Mouse (Mus musculus): ENCODE data around the gene Rab3il1. TPM values are rescaled to one million over a fixed set of nuclear protein-coding genes. Genes with fewer than 3 reads are reported as not detected.

The Rab3il1 gene
- polyA plus RNA-seq, 1 experiment from 2014 or later: 26.2 TPM

DNA sequence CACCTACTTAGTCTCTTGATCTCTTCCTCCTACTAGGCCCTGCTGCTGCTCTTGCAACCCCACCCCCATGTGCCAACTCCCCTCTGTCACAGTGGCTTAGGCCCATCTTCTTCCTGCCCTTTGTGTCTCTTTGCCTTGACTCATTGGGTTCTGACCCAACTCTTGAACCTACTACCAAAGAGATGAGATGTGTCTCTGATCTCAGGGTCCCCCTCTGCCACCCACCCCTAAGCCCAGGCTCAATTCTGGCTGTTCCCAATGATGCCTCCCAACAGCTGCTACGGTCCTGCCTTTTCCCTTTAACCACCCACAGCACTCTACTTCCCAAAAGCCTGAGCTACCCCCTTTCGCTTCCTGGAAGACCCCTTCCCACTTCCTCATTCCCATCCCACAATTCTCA, 20.5 kb downstream of the Rab3il1 start:
- 0 out of 2 replicates have a peak, but pooled peaks cover 7% of the 10 kb centered on the region for H3K27me3 ChIP-seq
- 77% methylated on average over 2 of the region's 2 CpGs for WGBS
- H3K27ac ChIP-seq (replicated peaks): no peak overlapping the region
- H3K9me3 ChIP-seq: no peaks in the 10 kb centered on the region
- no peaks in the 10 kb centered on the region for H3K36me3 ChIP-seq
- no peak overlapping the region for H3K4me3 ChIP-seq
- no peak for ATAC-seq (ENCODE audit: low read depth)
- peaks cover 37% of the 10 kb centered on the region for H3K4me1 ChIP-seq (replicated peaks)
- no peak overlapping the region for H3K9ac ChIP-seq
- no peak overlapping the region for H3K4me2 ChIP-seq

DNA sequence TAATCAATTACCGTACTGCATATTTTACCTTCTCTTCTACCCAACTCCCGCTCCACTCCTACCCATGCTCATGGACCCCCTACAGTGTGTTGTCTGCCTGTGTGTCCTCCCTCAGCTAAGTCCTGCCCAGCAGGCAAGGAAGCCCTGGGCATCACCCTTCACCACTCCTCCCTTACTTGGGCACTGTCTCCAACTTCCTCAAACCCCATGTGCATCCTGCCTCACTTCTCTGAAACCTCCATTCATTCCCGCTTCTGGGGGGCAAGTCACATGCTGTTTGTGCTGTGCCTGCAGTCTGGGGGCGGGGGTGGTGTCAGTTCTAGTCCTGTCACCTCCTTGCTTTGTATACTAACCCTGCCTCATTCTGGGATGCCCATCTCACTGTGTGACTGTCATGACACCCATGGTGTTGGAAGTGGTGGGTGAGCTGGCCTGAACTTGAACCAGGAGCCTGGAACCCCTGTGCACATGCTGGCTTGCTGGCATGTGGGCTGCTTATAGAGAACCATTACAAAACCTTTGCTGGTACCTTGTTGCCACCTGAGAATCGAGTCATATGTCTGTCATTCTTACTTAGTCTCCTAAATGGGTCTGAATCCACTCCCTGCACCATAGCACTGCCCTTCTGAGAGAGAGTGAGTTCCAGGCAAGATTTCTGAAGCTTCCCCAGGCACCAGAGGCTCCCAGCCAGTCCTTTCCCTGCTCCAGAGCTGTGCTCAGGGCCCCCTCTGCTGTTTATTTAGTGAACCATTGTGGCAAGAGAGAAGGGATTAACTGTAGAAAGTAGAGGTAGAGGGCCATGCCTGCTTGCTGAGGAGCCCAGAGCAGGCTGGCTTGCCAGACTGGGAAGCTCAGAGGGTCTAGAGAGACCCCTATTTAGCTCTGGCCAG, 21.2 kb downstream of the Rab3il1 start:
- Histone ChIP-seq H3K4me2 (no peak overlapping the region), H3K27ac (replicated peaks) (peak overlapping the region; percentile 61), H3K27me3 (0 out of 2 replicates have a peak, but pooled peaks cover 7% of the 10 kb centered on the region), H3K4me3 (no peak overlapping the region), H3K4me1 (replicated peaks) (peaks cover 34% of the 10 kb centered on the region), H3K36me3 (no peaks in the 10 kb centered on the region), H3K9ac (peak overlapping the region; percentile 22; the same call in 1 of the 2 replicates), H3K9me3 (no peaks in the 10 kb centered on the region)
- no peak for ATAC-seq (ENCODE audit: low read depth)
- WGBS: 70% methylated on average over 5 of the region's 5 CpGs

DNA sequence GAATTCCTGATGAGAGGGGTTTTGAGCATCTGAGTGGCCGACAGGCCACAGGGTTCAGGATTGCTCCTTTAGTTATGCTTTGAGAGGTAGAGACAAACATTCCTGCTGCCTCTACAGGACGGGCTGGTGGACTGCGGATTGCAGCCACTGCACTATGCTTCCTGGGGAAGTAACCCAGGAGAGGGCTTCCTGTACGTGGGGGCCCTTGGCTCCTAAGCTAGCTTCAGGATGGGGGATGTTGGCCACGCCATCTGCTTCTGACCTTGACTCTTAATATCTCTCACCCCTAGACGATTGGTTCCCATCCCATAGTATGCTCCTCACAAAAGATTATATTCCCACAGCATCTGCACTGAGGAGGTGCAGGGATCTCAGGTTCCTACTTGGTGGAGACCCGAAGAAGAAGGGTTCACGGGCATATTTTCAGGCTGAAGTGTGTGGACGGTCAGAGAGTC, 21.9 kb downstream of the Rab3il1 start:
- 69% methylated on average over 9 of the region's 9 CpGs for WGBS

DNA sequence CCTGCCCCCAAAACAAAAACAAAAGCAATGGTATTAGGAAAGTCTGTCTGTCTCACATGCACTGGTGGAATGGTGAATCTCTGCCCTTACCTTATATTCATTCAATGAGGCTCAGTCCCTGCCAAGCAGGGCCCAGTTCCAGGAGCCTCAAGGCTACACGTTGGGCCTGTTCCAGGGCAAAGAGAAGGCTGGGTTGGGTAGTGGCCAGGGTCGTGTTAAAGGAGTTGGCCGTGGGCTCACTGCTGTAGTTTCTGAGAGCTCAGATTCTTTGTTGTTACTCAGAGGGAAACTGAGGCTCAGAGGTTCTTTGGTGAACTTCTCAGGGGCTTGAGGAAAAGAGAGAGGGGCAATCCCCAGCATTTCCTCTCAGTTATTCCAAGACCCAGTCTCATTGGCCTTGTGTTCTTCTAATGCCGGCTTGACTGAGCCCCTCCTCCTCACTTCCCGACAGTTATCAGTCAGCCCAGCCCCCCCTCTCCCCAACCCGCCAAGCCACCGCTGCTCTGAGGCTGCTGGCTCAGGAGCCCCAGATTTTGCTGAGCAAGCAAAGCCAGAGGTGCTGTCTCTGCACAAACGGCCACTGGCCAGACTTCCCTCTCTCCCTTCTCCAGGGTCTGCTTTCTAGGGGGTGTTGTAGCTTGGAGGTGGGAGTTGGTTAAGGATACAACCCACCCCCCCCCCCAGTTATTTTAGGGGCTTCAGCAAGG, 23.9 kb downstream of the Rab3il1 start:
- H3K9me3 ChIP-seq: no peaks in the 10 kb centered on the region
- H3K27me3 ChIP-seq: no peaks in the 10 kb centered on the region
- no peak overlapping the region for H3K9ac ChIP-seq
- 0 out of 2 replicates have a peak, but pooled peaks cover 7% of the 10 kb centered on the region for H3K36me3 ChIP-seq
- H3K4me1 ChIP-seq (replicated peaks): peaks cover 17% of the 10 kb centered on the region
- WGBS: 26% methylated on average over 8 of the region's 8 CpGs
- peak overlapping the region; percentile 54 for H3K27ac ChIP-seq (replicated peaks)
- 0 out of 2 replicates have a peak overlapping the region, but pooled peaks have one; percentile 16 for H3K4me2 ChIP-seq
- ATAC-seq (ENCODE audit: low read depth): 0 out of 2 replicates have a peak, but pooled peaks have one; percentile 55
- H3K4me3 ChIP-seq: no peak overlapping the region

More for the DNA sequence above, 21.9 kb downstream of the Rab3il1 start:
- Histone ChIP-seq H3K4me2 (no peak overlapping the region), H3K36me3 (0 out of 2 replicates have a peak, but pooled peaks cover 2% of the 10 kb centered on the region), H3K27me3 (0 out of 2 replicates have a peak, but pooled peaks cover 7% of the 10 kb centered on the region), H3K9me3 (no peaks in the 10 kb centered on the region), H3K4me3 (no peak overlapping the region), H3K9ac (peak overlapping the region; percentile 22; the same call in 1 of the 2 replicates), H3K4me1 (replicated peaks) (peaks cover 31% of the 10 kb centered on the region), H3K27ac (replicated peaks) (peak overlapping the region; percentile 61; the same call in 1 of the 2 replicates)
- ATAC-seq (ENCODE audit: low read depth): no peak

DNA sequence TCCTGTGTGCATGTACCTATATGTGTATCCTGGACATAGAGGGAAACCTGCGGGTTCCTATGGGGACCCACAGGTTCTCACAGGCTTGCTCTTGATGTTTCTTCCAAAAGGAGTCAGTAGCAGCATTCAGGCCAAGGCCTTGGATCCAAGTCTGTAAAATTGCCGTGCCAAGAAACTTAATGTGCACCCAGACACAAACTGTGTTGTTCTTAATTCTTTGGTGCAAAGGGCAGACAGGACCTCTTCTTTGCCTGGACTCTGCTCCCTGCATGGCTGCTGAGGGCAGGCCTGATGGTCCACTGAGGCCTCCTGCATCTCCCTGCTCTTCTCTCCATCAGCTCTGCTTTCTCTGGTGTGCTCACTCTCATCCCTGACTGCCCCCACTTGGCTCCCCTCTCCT, 28.3 kb downstream of the Rab3il1 start:
- no peaks in the 10 kb centered on the region for H3K9me3 ChIP-seq
- 0 out of 2 replicates have a peak, but pooled peaks cover 7% of the 10 kb centered on the region for H3K36me3 ChIP-seq
- no peak overlapping the region for H3K9ac ChIP-seq
- H3K27me3 ChIP-seq: no peaks in the 10 kb centered on the region
- H3K27ac ChIP-seq (replicated peaks): no peak overlapping the region
- no peak for ATAC-seq (ENCODE audit: low read depth)
- H3K4me1 ChIP-seq (replicated peaks): peaks cover 12% of the 10 kb centered on the region
- H3K4me2 ChIP-seq: no peak overlapping the region
- H3K4me3 ChIP-seq: no peak overlapping the region
- WGBS: 88% methylated on average over 2 of the region's 2 CpGs

DNA sequence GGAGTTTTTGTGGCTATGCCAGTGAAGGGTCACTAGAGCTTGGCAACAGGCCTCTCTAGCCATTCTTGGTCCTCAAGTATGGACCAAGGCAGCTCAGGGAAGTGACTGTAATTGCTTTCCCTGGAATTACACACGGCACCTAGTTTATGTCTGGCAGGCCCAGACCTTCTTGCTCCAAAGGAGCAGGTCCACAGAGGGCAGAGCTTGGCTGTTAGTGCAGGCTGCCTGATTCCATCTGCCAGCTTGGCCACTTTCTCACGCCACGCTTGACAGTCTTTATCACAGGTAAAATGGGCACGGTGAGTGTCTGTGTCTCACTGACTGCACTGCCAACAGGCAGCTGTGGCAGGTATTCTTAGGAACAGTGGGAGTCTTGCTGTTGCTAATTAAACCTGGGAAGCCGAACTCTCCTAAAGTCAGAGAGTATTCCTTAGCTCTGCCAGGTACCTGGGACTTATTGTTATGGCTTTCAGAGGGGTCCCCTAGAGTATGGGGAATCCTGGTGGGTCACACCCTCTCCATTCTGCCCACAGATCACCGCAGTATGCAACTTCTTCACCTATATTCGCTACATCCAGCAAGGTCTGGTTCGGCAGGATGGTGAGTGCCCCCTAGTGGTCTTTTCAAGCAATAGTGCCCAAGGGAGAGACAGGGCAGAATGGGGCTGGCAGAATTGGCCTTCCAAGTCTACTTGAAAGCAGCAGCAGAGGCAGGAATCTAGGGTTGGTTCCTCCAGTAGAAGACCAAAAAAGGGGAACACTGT, 31.9 kb downstream of the Rab3il1 start:
- 44% methylated on average over 8 of the region's 8 CpGs for WGBS
- no peak overlapping the region for H3K4me2 ChIP-seq
- H3K9me3 ChIP-seq: no peaks in the 10 kb centered on the region
- no peak overlapping the region for H3K27ac ChIP-seq (replicated peaks)
- H3K27me3 ChIP-seq: no peaks in the 10 kb centered on the region
- 0 out of 2 replicates have a peak, but pooled peaks cover 4% of the 10 kb centered on the region for H3K36me3 ChIP-seq
- H3K4me1 ChIP-seq (replicated peaks): 0 out of 2 replicates have a peak, but pooled peaks cover 3% of the 10 kb centered on the region
- ATAC-seq (ENCODE audit: low read depth): peak; percentile 60; the same call in 1 of the 2 replicates
- no peak overlapping the region for H3K4me3 ChIP-seq
- H3K9ac ChIP-seq: no peak overlapping the region

DNA sequence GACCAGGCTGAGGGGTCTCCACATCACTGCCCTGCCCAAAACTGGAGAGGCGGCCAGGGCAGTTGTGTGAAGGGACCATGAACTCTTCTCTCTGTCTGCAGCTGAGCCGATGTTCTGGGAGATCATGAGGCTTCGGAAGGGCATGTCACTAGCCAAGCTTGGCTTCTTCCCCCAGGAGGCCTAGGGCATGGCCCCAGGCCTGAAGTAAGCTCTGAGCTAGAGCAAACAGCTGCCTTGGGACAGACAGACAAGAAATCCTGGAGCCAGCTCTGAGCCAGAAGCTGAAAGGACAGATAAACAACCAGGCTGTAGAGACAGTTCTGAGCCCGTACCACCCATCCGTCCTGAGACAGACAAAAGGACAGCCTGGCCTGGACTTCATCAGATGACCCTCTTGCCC, 32.9 kb downstream of the Rab3il1 start:
- Histone ChIP-seq H3K9ac (no peak overlapping the region), H3K27me3 (no peaks in the 10 kb centered on the region), H3K4me3 (no peak overlapping the region), H3K27ac (replicated peaks) (no peak overlapping the region), H3K36me3 (0 out of 2 replicates have a peak, but pooled peaks cover 3% of the 10 kb centered on the region), H3K4me2 (no peak overlapping the region), H3K4me1 (replicated peaks) (peaks cover 11% of the 10 kb centered on the region; the same call in 1 of the 2 replicates), H3K9me3 (no peaks in the 10 kb centered on the region)
- no peak for ATAC-seq (ENCODE audit: low read depth)
- 88% methylated on average over 5 of the region's 5 CpGs for WGBS

DNA sequence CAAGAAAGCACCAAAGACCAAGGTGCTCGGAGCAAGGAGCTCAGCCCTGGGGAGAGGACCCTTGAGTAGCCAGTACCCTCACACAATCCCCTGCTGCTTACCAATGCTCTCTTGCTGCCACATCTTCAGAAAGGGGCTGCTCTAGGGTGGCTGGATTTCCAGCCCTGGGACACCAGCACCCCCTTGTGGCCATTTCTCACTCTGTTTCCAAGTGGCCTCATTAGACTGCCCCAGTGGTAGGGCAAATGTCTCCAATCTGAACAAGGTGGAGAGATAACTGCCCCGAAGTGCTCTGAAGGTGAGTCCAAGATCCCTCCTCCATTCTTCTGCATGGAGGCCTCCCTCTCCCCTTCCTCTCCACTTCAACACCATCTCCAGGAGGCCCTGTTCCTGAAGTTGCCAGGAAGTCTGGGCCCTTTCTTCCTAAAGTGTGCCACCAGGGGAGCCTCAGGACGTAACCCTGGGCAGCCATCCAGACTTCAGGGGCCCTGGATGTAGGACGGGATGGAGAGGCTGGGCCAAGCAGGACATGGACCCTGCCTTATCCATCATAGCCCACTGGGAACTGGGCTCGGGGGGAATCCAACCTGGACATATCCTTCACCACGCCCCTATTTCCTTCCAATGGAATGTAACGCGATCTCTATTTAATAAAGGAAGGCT, 33.4 kb downstream of the Rab3il1 start:
- peak; percentile 56 for ATAC-seq (ENCODE audit: low read depth)
- no peak overlapping the region for H3K9ac ChIP-seq
- no peaks in the 10 kb centered on the region for H3K9me3 ChIP-seq
- H3K27me3 ChIP-seq: no peaks in the 10 kb centered on the region; the same call in 1 of the 2 replicates
- WGBS: 60% methylated on average over 8 of the region's 8 CpGs
- no peak overlapping the region for H3K27ac ChIP-seq (replicated peaks)
- no peak overlapping the region for H3K4me2 ChIP-seq
- H3K36me3 ChIP-seq: 0 out of 2 replicates have a peak, but pooled peaks cover under 1% of the 10 kb centered on the region
- H3K4me1 ChIP-seq (replicated peaks): peaks cover 11% of the 10 kb centered on the region; the same call in 1 of the 2 replicates
- no peak overlapping the region for H3K4me3 ChIP-seq

DNA sequence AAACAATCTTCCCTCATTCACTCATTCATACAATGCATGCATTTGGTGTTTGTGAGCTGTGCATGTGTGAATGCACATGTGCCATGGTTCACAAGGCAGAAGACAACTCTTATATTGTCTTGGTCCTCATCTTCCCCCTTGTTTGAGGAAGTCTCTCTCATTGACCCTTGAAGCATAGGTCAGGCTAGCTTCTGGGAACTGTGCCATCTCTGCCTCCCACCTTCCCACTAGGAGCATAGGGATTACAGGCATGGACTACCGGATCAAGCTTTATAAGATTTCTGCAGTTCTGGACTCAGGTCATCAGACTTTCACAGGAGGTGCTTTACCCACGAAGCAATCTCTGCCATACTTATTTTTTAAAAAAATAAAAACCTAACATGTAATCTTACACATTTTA, 36.1 kb downstream of the Rab3il1 start:
- WGBS: 65% methylated on average over 2 of the region's 2 CpGs
- Histone ChIP-seq H3K27ac (replicated peaks) (no peak overlapping the region), H3K4me3 (no peak overlapping the region), H3K36me3 (no peaks in the 10 kb centered on the region), H3K9me3 (no peaks in the 10 kb centered on the region), H3K27me3 (no peaks in the 10 kb centered on the region; the same call in 1 of the 2 replicates), H3K9ac (no peak overlapping the region), H3K4me2 (no peak overlapping the region), H3K4me1 (replicated peaks) (peaks cover 26% of the 10 kb centered on the region)
- no peak for ATAC-seq (ENCODE audit: low read depth)

DNA sequence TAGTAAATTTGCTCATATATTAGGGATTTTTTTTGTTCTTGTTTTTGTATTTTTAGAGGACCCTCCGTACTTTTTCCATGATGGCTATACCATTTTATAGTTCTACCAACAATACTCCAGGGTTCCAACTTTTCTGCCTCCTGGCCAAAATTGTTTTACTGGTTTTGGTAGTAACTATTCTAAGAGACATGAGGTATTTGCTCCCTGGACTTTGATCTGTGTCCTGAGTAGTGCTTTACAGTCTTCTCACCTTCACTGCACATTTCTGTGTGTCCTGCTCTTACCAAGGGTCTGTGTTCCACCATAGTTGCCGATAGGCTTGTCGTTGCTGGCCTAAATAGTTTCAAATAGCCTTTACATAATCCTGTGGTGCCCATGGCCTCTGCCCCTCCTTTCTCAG, 36.9 kb downstream of the Rab3il1 start:
- Histone ChIP-seq H3K9me3 (no peaks in the 10 kb centered on the region), H3K27ac (replicated peaks) (0 out of 2 replicates have a peak overlapping the region, but pooled peaks have one; percentile 1), H3K4me3 (no peak overlapping the region), H3K27me3 (no peaks in the 10 kb centered on the region; the same call in 1 of the 2 replicates), H3K4me1 (replicated peaks) (peaks cover 29% of the 10 kb centered on the region), H3K36me3 (no peaks in the 10 kb centered on the region), H3K9ac (no peak overlapping the region), H3K4me2 (no peak overlapping the region)
- ATAC-seq (ENCODE audit: low read depth): no peak
- WGBS: 88% methylated on average over 3 of the region's 3 CpGs

DNA sequence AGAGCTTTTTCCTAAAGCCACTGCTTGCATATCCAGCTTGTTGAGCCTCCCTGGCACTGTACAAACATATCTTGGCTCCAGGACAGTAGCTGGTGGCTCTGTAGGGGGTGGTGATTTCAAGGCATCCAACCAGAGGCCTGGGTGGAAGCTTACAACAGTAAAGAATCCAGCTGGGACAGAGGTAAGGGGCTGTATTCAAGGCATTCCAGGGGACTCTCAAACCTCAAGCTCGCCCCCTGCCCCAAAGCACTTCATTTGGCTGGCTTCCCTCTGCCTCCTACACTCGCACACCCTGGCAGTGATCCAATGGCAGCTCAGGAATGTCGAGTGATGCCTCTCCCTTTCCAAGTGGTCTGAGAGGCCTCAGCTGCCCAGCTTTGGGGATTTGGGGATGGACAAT, 37.4 kb downstream of the Rab3il1 start:
- WGBS: 25% methylated on average over 3 of the region's 3 CpGs
- H3K4me1 ChIP-seq (replicated peaks): peaks cover 33% of the 10 kb centered on the region
- ATAC-seq (ENCODE audit: low read depth): no peak
- no peaks in the 10 kb centered on the region for H3K36me3 ChIP-seq
- H3K27me3 ChIP-seq: no peaks in the 10 kb centered on the region; the same call in 1 of the 2 replicates
- H3K4me2 ChIP-seq: no peak overlapping the region
- H3K9ac ChIP-seq: no peak overlapping the region
- no peak overlapping the region for H3K4me3 ChIP-seq
- no peaks in the 10 kb centered on the region for H3K9me3 ChIP-seq
- 0 out of 2 replicates have a peak overlapping the region, but pooled peaks have one; percentile 1 for H3K27ac ChIP-seq (replicated peaks)

Data from neural tube, embryonic 13.5 days (tissue).